Mouse (Mus musculus): ENCODE results near the gene Ifngr2. TPM values are rescaled to one million over a fixed set of nuclear protein-coding genes. Genes with fewer than 3 reads are reported as not detected.

Gene Ifngr2
- total RNA-seq, 4 experiments from 2014 or later = 25.2 to 37.4 (median 32.2) TPM

DNA sequence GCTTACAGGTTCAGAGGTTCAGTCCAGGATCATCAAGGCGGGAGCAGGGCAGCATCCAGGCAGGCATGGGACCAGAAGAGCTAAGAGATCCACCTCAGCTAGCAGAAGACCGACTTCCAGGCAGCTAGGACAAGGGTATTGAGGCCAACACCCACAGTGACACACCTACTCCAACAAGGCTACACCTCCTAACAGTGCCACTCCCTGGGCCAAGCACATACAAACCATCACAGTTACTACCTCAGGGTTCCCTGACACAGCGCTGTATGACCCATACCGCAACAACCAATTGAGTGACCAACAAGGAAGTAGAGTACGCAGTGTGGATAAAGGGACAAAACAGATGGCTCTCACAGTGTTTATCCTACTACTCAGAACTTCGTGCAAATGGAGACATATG, 10.5 kb upstream of the Ifngr2 start:
- no peak for DNase-seq (ENCODE audit: low spot score in 2 of 2)

DNA sequence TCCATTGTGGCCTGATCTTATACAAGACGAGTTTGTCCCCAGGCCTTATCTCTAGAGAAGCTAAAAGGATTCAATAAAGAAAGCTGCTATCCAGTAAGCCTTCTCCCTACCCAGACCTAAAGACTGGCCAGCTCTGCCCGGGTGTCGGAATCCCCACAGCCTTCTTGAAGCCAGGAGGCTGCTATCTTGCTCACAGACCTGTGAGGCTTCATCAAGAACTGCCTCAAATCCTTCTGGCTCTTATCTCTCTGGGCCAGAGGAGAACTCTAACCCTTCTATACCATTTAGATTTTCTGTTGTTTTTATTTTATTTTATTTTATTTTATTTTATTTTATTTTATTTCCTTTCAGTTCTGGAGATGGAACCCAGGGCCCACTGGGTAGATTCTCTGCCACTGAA, 9.8 kb upstream of the Ifngr2 start:
- no peak for DNase-seq (ENCODE audit: low spot score in 2 of 2)

DNA sequence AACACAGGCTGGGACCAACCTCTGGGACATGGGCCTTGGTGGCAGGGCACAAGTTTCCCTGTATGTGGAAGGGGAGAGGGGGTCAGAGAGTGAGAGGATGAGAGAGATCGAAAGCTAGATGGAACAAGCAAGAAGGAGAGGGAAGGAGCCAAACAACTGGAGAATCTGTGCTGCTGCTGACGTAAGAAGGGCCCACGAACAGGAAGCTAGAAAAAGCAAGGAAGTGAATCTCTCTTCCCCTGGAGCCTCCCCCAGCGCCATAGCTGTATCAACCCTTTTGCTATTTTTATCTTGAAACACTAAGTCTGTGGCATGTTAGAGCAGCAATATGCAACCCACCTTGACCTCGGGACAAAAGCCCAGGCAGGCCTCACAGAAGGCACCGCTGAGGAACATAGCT, 8.8 kb upstream of the Ifngr2 start:
- no peak for DNase-seq (ENCODE audit: low spot score in 2 of 2)

DNA sequence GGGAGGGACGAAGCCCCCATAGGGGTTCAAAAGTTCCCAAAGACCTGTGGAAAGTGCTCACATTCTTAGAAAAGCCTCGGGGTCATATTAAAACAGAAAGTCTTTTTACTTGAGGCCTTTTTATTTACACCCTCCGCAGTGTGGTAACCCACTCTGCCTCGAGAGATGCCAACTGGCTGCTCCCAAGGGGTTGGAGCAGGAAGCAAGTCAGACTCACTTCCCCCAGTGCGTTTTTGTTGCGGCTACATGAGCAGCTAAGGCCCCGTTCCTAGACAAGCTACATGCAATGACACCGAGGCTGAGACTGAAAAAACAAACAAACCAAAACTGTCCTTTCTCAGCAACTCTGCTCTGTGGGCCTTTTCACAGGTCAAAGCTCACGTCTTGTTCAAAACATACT, 8.4 kb upstream of the Ifngr2 start:
- DNase-seq (ENCODE audit: low spot score in 2 of 2) = no peak

DNA sequence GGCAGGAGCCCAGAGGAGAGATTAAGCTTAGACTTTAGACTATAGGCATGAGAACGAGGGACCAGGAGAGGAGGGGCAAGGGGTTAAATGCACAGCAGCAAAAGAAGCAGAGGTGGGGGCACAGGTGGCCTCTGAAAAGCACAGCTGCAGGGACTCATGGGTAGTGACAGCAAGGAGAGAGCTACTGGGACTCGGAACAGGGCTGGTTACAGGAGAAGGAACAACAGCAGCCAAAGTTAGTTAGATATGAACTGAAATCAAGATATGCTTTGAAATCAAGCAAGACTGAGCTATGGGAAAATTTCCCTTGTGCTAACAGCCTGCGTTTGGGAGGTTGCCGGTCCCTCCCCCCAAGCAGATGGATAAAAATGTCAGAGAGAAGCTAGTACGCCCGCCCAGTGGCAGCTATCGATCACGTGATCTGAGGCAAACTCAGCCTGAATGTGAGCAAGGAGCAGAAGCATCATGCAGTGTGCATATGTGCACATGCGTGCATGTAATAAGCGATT, 5.2 kb upstream of the Ifngr2 start:
- no peak for DNase-seq (ENCODE audit: low spot score in 2 of 2)

DNA sequence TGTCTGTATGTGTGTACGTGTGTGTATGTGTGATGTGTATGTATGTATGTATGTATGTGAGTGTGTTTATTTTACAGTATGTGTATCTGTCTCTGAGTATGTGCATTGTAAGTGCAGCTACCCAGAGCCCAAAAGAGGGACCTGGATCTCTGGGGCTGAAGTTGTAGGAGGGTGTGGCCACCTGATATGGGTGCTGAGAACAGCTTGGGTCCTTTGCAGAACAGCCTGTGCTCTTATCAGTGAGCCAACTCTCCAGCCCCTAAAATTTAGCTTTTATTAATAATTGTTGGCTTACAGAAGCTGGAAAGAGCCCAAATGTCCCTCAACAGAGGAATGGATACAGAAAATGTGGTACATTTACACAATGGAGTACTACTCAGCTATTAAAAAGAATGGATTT, 3.3 kb upstream of the Ifngr2 start:
- DNase-seq (ENCODE audit: low spot score in 2 of 2) = no peak

DNA sequence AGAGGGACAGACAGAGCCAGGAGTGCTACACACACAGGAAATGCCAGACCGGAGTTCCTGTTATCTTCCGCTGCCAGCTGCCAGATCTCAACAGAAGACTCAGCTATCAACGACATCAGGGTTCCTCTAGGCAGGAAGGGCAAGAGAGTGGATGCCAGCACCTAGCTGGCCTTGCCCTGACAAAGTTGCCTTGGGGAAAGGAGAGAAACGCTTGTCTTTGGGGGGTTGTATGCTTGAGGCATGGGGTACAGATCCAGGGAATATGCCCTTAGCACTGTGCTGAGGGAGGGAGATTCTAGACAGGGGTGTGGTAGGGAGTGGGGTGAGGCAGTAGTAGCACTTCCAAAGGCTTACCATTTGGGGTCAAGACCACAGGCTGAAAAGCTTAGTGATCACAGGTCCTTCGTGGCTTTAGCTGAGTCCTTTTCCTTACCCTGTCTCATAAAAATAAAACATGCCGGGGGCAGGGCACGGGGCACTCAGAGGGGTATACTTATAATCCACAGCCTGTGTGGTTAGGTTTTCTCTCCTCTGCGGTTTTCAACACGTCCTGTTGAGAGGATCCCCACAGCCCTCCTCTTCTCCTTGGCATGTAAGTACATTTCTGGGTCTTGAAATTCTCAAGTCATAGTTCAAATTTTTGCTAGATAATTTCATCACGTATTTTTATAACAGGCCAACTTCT, 1.1 kb upstream of the Ifngr2 start:
- DNase-seq (ENCODE audit: low spot score in 2 of 2) = no peak

DNA sequence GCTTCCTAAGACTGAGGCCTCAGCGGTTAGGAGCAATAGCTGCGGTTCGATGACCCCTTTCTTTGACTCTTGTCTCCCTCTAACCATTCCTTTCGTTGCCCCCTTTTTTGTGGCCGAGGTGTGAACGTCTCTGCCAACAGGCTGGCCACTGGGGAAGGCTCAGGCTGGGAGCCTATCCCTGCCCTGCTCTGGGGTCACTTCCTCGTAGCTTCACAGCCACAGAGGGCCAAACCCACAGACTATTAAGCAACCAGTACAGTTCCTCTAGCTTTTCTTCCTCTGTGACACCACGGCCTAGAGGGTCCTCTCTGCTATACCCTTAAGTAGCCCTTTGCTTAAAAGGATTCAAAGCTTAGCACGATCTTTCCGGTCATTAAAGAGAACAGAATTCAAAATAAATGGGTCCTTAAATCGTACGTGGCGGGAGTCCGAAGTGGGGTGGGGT, 459 bp upstream of the Ifngr2 start:
- DNase-seq (ENCODE audit: low spot score in 2 of 2) = no peak

DNA sequence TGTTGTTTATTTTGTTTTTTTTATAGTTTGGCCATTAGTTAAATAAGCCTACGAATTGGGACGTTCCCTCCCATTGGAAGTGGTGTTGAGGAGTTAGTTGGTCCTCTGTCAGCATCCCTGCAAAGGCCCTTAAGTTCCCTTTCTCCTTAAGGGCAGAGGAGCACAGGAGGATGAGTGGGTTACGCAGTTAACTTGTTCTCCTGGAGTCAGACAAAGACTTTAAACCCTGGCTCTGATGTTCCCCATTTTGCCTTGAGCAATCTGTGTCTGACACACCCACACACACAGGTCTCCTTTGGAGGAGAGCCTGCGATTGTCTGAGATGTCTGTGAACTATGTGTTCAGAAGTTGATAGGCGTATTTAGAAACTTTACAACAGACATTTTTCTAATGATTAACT, 1.1 kb downstream of the Ifngr2 start:
- no peak for DNase-seq (ENCODE audit: low spot score in 2 of 2)

DNA sequence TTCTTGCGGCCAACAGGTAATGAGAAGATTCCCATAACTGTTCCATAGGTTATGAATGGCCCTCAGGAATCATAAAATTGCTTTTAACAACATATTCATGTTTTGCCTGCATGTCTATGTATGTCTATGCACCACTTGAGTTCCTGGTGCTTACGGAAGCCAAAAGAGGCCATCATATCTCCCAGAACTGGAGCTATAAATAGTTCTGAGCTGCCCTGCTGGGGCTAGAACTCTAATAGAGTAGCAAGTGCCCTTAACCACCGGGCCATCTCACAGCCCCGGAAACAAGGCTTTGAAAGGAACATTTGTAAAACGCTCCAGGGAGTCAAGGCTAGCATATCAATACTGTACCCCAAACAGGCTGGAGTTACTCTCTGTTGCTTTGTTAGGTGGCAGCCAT, 1.7 kb downstream of the Ifngr2 start:
- DNase-seq (ENCODE audit: low spot score in 2 of 2) = no peak

DNA sequence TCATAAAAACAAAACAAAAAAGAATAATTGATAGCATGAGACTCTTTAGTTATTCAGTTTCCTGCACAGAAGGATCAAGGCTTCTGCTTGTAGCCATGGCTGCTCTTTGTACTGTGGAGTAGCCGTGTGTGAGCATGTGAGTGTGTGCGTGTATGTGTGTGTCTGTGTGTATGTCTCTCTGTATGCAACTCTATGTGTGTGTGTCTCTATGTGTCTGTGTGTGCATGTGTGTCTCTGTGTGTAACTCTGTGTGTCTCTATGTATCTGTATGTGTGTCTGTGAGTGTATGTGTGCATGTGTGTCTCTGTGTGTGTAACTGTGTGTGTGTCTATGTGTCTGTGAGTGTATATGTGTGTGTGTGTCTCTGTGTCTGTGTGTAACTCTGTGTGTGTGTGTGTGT, 2.1 kb downstream of the Ifngr2 start:
- DNase-seq (ENCODE audit: low spot score in 2 of 2) = no peak

DNA sequence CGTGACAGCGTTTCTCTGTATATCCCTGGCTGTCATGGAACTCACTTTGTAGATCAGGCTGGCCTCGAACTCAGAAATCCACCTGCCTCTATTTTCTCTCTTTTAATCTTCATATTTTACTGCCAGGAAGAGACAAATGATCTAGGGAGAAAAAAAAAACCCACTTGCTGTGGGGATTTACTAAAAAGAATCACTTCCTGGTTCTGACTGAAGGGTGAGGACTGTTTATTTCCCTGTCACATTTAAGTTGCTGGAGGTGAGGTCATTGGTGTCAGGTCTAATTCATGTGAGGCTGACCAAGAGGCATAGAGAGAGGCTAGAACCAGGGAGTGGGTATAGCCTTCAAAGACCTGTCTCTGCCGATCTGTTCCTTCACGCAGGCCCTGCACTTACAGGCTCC, 2.7 kb downstream of the Ifngr2 start:
- DNase-seq (ENCODE audit: low spot score in 2 of 2) = no peak

DNA sequence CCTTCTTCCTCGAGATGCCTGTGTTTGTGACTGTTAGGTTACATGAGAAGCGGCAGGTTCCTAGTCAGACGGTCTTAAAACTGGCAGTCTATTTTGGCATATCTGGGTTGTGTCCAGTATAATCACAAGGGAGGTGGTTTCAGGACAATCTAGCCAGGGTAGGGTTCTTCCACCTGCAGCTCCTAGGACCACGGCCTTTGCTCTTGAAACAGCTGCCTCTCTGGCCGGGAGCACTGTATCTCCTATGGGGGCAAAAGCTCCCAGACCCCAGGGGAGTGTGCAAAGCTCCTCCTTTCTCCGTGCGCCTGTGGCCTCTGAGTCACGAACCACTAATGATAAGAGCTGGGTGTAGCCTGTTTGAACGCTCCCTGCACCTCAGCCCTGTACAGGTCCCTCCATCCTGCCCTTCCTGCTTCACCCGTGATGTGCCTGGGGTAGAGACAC, 4.2 kb downstream of the Ifngr2 start:
- DNase-seq (ENCODE audit: low spot score in 2 of 2) = no peak

DNA sequence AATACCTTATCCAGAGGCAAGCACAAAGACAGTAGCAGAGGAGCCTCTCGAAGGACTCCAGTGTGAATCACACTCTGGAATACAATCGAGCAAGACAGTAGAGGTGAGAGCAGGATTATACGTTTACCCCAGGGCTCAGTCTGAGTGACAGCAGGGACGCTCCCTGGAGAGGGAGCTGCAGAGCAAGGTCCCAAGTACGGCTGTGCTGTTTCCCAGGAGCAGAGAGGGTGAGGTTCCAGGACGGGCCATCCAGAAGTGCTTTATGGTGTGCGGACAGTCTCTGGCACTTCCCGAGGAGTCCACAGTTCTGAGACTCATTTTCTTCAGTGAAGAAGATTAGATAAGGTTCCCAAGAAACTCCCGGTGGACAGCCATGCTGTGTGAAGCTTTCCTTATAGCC, 5.2 kb downstream of the Ifngr2 start:
- no peak for DNase-seq (ENCODE audit: low spot score in 2 of 2)

DNA sequence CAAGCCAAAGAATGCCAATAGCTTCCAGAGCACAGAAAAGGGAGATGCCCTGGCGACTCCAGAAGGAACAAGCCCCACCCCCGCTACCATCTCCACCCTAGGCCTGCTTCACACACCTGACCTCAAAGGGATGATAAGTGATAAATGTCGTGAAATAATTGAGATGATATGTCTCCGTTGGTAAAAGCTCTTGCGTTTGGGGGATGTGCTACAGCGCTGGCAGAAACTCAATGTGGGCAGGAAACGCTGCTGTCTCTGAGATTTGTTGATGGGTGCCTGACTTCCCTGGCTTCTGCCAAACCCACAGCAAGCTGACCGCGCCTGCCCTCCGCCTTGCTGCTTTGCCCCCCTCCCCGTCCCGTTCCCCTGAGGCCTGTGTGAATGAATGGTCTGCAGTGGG, 6.8 kb downstream of the Ifngr2 start:
- DNase-seq (ENCODE audit: low spot score in 2 of 2) = no peak

DNA sequence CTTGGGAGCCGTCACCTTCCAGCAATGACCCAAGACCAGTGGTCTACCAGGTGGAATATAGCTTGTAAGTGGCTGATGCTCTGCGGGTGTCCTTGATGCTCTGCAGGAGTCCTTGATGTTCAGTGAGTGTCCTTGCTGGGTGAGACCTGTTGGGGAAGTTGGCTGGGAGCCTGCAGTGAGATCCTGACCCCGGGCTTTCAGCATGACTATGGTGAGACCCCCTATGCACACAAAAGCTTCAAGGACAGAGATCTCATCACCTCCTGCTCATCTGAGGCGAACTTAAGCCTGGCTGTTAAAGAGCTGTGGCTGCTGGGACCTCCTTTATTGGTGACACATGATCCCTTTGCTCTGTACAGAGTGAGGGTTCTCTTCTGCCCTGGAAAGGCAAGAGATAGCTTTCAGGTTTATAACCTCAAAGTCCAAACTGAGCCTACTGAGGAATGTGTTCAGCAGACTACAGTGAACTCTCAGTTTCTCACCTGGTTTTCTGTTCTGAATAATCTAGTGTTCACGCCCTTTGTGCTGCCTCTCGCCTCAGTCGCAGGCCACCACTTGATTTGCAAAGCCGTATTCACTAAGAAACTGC, 8.2 kb downstream of the Ifngr2 start:
- no peak for DNase-seq (ENCODE audit: low spot score in 2 of 2)

DNA sequence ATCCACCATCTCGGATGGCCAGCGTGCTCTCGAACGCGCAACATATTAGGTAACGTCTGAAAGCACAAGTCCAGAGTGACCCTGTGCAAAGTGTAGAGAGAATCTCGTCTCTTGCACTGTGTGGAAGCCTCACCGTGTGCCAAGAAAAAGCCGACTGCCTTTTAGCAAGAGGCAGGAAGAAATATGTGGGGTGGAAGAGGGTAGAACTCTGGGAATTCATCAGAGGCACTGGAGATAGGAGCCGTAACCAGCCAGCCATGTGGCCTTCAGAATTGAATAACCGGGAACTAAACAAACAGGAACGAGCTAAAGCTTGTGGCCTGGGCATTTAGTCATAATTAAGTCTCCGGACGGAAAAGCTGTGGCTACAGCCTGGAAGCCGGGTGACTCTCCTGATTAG, 9.8 kb downstream of the Ifngr2 start:
- no peak for DNase-seq (ENCODE audit: low spot score in 2 of 2)

DNA sequence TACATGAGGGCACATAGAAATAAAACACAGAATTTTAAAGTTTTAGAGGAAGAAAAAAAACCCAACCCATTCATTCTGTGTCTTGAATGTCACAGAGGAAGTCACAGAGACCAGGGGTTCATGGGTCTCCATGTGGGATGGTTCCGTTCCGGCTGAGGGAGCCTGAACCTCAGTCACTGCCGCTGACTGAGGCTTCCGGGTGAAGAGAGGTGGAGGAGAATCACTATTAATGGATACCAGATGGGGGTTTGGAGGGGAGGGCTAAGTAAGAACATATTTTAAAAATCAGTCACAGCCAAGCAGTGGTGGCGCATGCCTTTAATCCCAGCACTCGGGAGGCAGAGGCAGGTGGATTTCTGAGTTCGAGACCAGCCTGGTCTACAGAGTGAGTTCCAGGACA, 10.3 kb downstream of the Ifngr2 start:
- no peak for DNase-seq (ENCODE audit: low spot score in 2 of 2)

DNA sequence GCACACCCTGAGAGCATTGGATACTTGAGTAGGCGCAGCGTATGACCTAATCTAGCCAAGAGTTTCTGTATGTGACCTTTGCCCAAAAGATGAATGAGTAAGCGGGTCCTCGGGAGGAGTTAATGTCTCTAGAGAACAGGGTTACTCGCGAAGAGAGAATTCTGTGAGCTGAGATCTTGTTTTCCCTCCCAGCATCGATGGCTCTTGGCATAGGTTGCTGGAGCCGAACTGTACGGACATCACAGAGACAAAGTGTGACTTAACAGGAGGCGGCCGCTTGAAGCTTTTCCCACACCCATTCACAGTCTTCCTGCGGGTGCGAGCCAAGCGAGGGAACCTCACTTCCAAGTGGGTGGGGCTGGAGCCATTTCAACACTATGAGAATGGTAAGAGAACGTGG, 10.8 kb downstream of the Ifngr2 start:
- peak in 1 of 2 experiments; percentile 46 for DNase-seq (ENCODE audit: low spot score in 2 of 2)

DNA sequence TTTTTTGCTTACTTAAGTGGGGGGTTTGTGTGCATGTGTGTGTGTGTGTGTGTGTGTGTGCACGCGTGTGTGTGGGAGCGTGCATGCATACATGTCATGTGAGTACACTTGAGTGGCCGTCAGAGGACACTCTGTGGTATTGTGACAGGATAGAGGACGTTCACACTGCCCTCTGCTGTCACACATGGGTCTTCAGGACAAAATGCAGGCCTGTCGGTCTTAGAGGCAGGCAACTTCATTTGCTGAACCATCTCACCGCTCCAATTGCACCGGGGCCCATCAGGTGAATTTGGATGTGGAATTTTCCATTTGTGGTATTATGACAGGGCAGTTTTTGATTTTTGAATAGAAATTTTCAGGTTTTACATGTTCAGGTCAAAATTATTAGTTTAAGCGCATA, 14.2 kb downstream of the Ifngr2 start:
- no peak for DNase-seq (ENCODE audit: low spot score in 2 of 2)

DNA sequence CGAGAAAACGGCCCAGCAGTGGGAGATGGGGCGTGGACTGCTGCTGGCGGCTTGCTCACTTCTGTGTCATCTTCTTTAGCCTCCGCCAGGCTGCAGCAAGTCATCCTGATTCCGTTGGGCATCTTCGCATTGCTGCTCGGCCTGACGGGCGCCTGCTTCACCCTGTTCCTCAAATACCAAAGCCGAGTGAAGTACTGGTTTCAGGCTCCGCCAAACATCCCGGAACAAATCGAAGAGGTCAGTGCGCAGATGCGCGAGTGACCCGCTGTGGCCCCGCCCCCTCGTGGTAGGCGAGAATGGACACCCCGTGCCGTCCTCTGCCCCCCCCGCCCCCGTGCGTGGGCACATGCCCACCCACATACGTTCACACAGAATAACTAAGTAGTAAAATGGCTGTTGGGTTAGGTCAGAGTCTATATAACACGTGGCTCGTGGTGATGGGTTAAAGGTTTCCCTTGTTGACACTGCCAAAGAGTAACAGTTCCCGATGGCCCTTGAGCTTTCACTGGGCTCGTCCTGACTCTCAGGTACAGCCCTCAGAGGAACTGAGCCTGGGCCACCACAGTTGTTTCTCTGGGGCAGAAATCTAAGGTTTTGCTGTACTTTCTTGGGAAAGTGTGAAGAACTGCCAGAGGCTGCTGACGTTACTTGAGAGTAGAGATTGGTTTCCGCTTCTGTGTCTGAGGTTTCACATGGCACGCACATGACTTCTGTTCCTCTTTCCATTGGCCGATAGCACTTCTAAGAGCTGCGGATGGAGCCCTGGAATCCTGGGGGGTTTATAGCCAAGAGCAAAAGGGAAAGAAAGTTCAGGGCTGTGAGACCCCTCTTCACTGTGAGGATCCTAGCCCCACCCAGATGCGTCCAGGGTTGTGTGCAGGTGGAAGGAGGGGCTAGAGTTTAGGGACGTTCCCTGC, 14.9 kb downstream of the Ifngr2 start:
- no peak for DNase-seq (ENCODE audit: low spot score in 2 of 2)

DNA sequence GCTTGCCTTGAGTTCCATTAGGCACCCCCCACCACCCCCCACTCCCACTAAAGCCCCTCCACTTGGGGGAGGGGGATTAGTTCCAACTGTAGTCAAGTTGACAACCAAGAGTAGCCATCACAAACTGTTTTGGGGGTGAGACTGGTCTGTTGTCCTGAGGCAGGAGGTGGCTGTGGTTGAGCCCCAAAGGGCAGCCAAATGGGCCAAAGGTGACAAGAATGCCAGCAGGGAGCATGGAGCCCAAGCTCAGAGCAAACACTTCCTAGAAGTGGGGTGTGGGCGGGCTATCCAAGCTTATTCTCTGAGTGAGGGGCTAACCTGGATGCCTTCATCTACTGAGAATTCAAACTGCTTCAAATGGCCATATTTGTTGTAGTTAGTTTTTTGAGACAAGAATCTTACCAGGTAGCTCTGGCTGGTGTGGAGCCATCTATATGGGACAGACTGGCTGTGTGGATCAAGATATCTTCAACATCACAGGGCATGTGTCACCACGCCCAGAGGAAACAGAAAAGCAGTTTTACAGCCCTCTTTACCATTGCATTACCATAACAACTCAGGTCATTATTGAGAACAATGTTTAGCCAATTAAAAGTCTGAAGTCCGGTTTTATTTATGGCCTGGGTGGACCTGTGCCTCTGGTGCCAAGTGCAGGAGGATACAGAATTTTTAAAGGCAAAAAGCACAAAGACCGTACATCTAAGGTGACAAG, 17.9 kb downstream of the Ifngr2 start:
- no peak for DNase-seq (ENCODE audit: low spot score in 2 of 2)
